ENCODE assay signal across 8 mouse cellular contexts in the genomic region with DNA sequence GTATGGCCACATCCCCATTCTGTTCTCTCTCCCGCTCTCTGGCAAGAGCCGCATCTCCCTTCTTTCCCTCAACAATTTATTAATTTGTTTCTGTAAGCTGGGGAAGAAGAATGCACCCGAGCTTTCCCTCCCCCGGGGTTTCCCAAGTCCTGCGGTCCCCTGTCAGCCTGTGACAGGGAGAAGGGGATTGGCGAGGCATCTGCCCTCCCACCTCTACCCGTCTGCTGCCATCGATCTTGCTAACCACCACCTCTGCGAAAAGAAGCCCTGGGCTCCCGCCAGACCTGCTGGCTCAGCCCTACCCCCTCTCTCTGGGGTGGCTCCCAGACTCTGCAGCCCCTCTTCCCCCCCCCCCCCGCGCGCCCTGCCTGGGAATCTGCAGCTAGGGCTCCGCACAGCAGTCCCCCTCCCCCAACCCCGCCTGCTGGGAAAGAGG. TPM values are rescaled to one million over a fixed set of nuclear protein-coding genes. Genes with fewer than 3 reads are reported as not detected.
A peak's percentile ranks its signal among the peaks of the same experiment; 100 is the strongest.
DNase-seq lines count a peak whose midpoint lies in the region; ATAC-seq lines count a peak whose summit lies in the region.
"Had no signal": no experiment of that assay in that cellular context is flagged by ENCODE, and none has a peak within 500 bp of the region (broad histone marks: within the 10 kb centered on the region; RNA-seq: fewer than 3 reads in every experiment).

No protein-coding gene starts in this region.

- H3K9me3 ChIP-seq in lung, embryonic 15.5 days = no peaks in the 10 kb centered on the region
- no peaks in the 10 kb centered on the region for H3K9me3 ChIP-seq in limb, embryonic 12.5 days
- H3K9me3 ChIP-seq in stomach, embryonic 15.5 days = no peaks in the 10 kb centered on the region

- H3K36me3 ChIP-seq in lung, embryonic 15.5 days = no peaks in the 10 kb centered on the region
- H3K36me3 ChIP-seq in limb, embryonic 12.5 days = no peaks in the 10 kb centered on the region
- H3K36me3 ChIP-seq in stomach, embryonic 15.5 days = no peaks in the 10 kb centered on the region

- H3K4me2 ChIP-seq in lung, embryonic 15.5 days = peak overlapping the region; percentile 34
- H3K4me2 ChIP-seq in limb, embryonic 12.5 days = peak overlapping the region; percentile 52
- H3K4me2 ChIP-seq in stomach, embryonic 15.5 days = peak overlapping the region; percentile 44

- H3K4me1 ChIP-seq in lung, embryonic 15.5 days = peaks cover 55% of the 10 kb centered on the region
- H3K4me1 ChIP-seq in limb, embryonic 12.5 days (replicated peaks) = peaks cover 56% of the 10 kb centered on the region
- peaks cover 50% of the 10 kb centered on the region for H3K4me1 ChIP-seq in stomach, embryonic 15.5 days

- WGBS in lung, embryonic 15.5 days = 2% methylated on average over 10 of the region's 15 CpGs
- WGBS in limb, embryonic 12.5 days = 4% methylated on average over 11 of the region's 15 CpGs
- under 1% methylated on average over 13 of the region's 15 CpGs for WGBS in stomach, embryonic 15.5 days

- H3K27me3 ChIP-seq in lung, embryonic 15.5 days = peaks cover 51% of the 10 kb centered on the region
- peaks cover 87% of the 10 kb centered on the region for H3K27me3 ChIP-seq in limb, embryonic 12.5 days
- H3K27me3 ChIP-seq in stomach, embryonic 15.5 days (replicated peaks) = peaks cover 32% of the 10 kb centered on the region

- no peak overlapping the region for H3K27ac ChIP-seq in lung, embryonic 15.5 days
- no peak overlapping the region for H3K27ac ChIP-seq in limb, embryonic 12.5 days
- no peak overlapping the region for H3K27ac ChIP-seq in stomach, embryonic 15.5 days

- no peak overlapping the region for H3K9ac ChIP-seq in lung, embryonic 15.5 days
- H3K9ac ChIP-seq in limb, embryonic 12.5 days (replicated peaks) = peak overlapping the region; percentile 45
- no peak overlapping the region for H3K9ac ChIP-seq in stomach, embryonic 15.5 days

- H3K4me3 ChIP-seq in lung, embryonic 15.5 days = peak overlapping the region; percentile 13; the same call in 1 of the 2 replicates
- peak overlapping the region; percentile 28 for H3K4me3 ChIP-seq in limb, embryonic 12.5 days (replicated peaks)
- peak overlapping the region; percentile 27 for H3K4me3 ChIP-seq in stomach, embryonic 15.5 days (replicated peaks)

- ATAC-seq in lung, embryonic 15.5 days (ENCODE audit: borderline replicate concordance, extremely low read depth, low FRiP score, low TSS enrichment) = no peak
- ATAC-seq in granulocyte monocyte progenitor cell, adult 5-6 weeks (replicated peaks; ENCODE audit: poor library complexity, severe bottlenecking) = peak; percentile 18
- ATAC-seq in limb, embryonic 12.5 days (ENCODE audit: insufficient number of reproducible peaks, insufficient read depth, low FRiP score, low TSS enrichment, low read depth) = peak; percentile 4; the same call in 1 of the 2 replicates
- ATAC-seq in stomach, embryonic 15.5 days (ENCODE audit: insufficient read depth, low FRiP score, low read depth) = 0 out of 2 replicates have a peak, but pooled peaks have one; percentile 12

- no peak for DNase-seq in lung, postnatal 25 days (ENCODE audit: low spot score)
- no peak for DNase-seq in thymus, postnatal 10 days (ENCODE audit: low spot score in 2 of 2)
- no peak for DNase-seq in ovary, postnatal 10 days (ENCODE audit: low spot score)

RNA-seq across cellular contexts. Expression of gene Fxyd7, which starts 1.4 kb away (rescaled TPM):
- 5.2 and 5.3 TPM in 2 replicates for polyA plus RNA-seq in lung, embryonic 15.5 days (2015; fragmentation: Nextera tagmentation; extraction: Ambion mirVana)
- not detected in 2 replicates for total RNA-seq in granulocyte monocyte progenitor cell, adult 5-6 weeks (2014; fragmentation: Nextera tagmentation)
- not detected in 2 replicates for total RNA-seq in granulocyte monocyte progenitor cell, adult 5-6 weeks (2017)
- 9.7 and 10.6 TPM in 2 replicates for polyA plus RNA-seq in limb, embryonic 12.5 days (2016; fragmentation: Nextera tagmentation; extraction: Ambion mirVana)
- 21.6 and 25.0 TPM in 2 replicates for polyA plus RNA-seq in stomach, embryonic 15.5 days (2015; fragmentation: Nextera tagmentation; extraction: Ambion mirVana)
- total RNA-seq: liver, adult 2 months had no signal

RNA-seq across cellular contexts. Expression of gene Fxyd1, which starts 7.1 kb away (rescaled TPM):
- 82.5 and 86.9 TPM in 2 replicates for polyA plus RNA-seq in lung, embryonic 15.5 days (2015; fragmentation: Nextera tagmentation; extraction: Ambion mirVana)
- not detected in 2 replicates for total RNA-seq in granulocyte monocyte progenitor cell, adult 5-6 weeks (2014; fragmentation: Nextera tagmentation)
- not detected in 2 replicates for total RNA-seq in granulocyte monocyte progenitor cell, adult 5-6 weeks (2017)
- 23.6 and 28.2 TPM in 2 replicates for polyA plus RNA-seq in limb, embryonic 12.5 days (2016; fragmentation: Nextera tagmentation; extraction: Ambion mirVana)
- polyA plus RNA-seq in stomach, embryonic 15.5 days (2015; fragmentation: Nextera tagmentation; extraction: Ambion mirVana) = 89.3 and 110 TPM in 2 replicates

RNA-seq across cellular contexts. Expression of gene Fxyd5, which starts 7.6 kb away (rescaled TPM):
- 50.1 TPM in 2 replicates for polyA plus RNA-seq in lung, embryonic 15.5 days (2015; fragmentation: Nextera tagmentation; extraction: Ambion mirVana)
- total RNA-seq in granulocyte monocyte progenitor cell, adult 5-6 weeks (2014; fragmentation: Nextera tagmentation) = 332 and 404 TPM in 2 replicates
- total RNA-seq in granulocyte monocyte progenitor cell, adult 5-6 weeks (2017) = 209 and 277 TPM in 2 replicates
- polyA plus RNA-seq in limb, embryonic 12.5 days (2016; fragmentation: Nextera tagmentation; extraction: Ambion mirVana) = 9.9 and 10.3 TPM in 2 replicates
- polyA plus RNA-seq in stomach, embryonic 15.5 days (2015; fragmentation: Nextera tagmentation; extraction: Ambion mirVana) = 27.1 and 29.0 TPM in 2 replicates

RNA-seq across cellular contexts. Expression of gene Lgi4, which starts 9.3 kb away (rescaled TPM):
- 0.21 and 0.35 TPM in 2 replicates for polyA plus RNA-seq in lung, embryonic 15.5 days (2015; fragmentation: Nextera tagmentation; extraction: Ambion mirVana)
- not detected in 2 replicates for total RNA-seq in granulocyte monocyte progenitor cell, adult 5-6 weeks (2014; fragmentation: Nextera tagmentation)
- not detected in 2 replicates for total RNA-seq in granulocyte monocyte progenitor cell, adult 5-6 weeks (2017)
- 0.61 and 0.87 TPM in 2 replicates for polyA plus RNA-seq in limb, embryonic 12.5 days (2016; fragmentation: Nextera tagmentation; extraction: Ambion mirVana)
- polyA plus RNA-seq in stomach, embryonic 15.5 days (2015; fragmentation: Nextera tagmentation; extraction: Ambion mirVana) = 1.6 and 1.9 TPM in 2 replicates

RNA-seq across cellular contexts. Expression of gene Fxyd3, which starts 26.6 kb away (rescaled TPM):
- polyA plus RNA-seq in lung, embryonic 15.5 days (2015; fragmentation: Nextera tagmentation; extraction: Ambion mirVana) = 50.1 and 54.3 TPM in 2 replicates
- not detected in 2 replicates for total RNA-seq in granulocyte monocyte progenitor cell, adult 5-6 weeks (2014; fragmentation: Nextera tagmentation)
- not detected in 2 replicates for total RNA-seq in granulocyte monocyte progenitor cell, adult 5-6 weeks (2017)
- 18.3 and 19.2 TPM in 2 replicates for polyA plus RNA-seq in limb, embryonic 12.5 days (2016; fragmentation: Nextera tagmentation; extraction: Ambion mirVana)
- polyA plus RNA-seq in stomach, embryonic 15.5 days (2015; fragmentation: Nextera tagmentation; extraction: Ambion mirVana) = 364 and 383 TPM in 2 replicates
